Mouse (Mus musculus) ES-E14 (cell line): Measurements from ENCODE around the gene Cadm2.

Experiments used
- CHD2 ChIP-seq: IDR thresholded peaks from 2 replicates; pipeline ENCODE4 v1.6.1; 2014; ENCODE audit warnings: mild to moderate bottlenecking, low read depth, low read length, inconsistent platforms
- HCFC1 ChIP-seq: IDR thresholded peaks from 2 replicates; pipeline ENCODE4 v1.6.1; 2012; ENCODE audit warnings: low read length, inconsistent platforms, borderline replicate concordance; ENCODE audit not compliant: insufficient read depth
- MAFK ChIP-seq: IDR thresholded peaks from 2 replicates; pipeline ENCODE4 v1.6.1; 2014; ENCODE audit warnings: mild to moderate bottlenecking, low read depth, low read length, inconsistent platforms; ENCODE audit not compliant: insufficient read depth
- ZC3H11A ChIP-seq: IDR thresholded peaks from 2 replicates; pipeline ENCODE4 v1.6.1; 2012; ENCODE audit warnings: low read depth, mild to moderate bottlenecking, inconsistent platforms, low read length, borderline replicate concordance
- ZNF384 ChIP-seq: IDR thresholded peaks from 2 replicates; pipeline ENCODE4 v1.6.1; 2012; ENCODE audit warnings: low read depth, low read length, inconsistent platforms

GRCm38 (mm10) chr16:66871201-66871600, 749.5 kb downstream of the Cadm2 start:
- TF ChIP-seq ZC3H11A (no peak), CHD2 (no peak), ZNF384 (no peak), MAFK (no peak), HCFC1 (no peak)
